Mouse (Mus musculus): ENCODE measurements around the gene Lrig1. TPM values are rescaled to one million over a fixed set of nuclear protein-coding genes. Genes with fewer than 3 reads are reported as not detected.

Lrig1 gene
- total and polyA plus RNA-seq, 2 experiments from 2014 or later = 16.6 to 90.8 TPM

GRCm38 (mm10) chr6:94667131-94667530 is 32.8 kb downstream of the Lrig1 start:
- H3K9me3 ChIP-seq (ENCODE audit: low read length) = no peaks in the 10 kb centered on the region
- no peak overlapping the region for H3K4me3 ChIP-seq (ENCODE audit: low read depth, low read length)
- H3K36me3 ChIP-seq (ENCODE audit: insufficient read depth, low read length) = no peaks in the 10 kb centered on the region
- DNase-seq (ENCODE audit: low spot score) (no peak), ATAC-seq (ENCODE audit: low FRiP score) (no peak)
- no peaks in the 10 kb centered on the region for H3K27me3 ChIP-seq (ENCODE audit: insufficient read depth, low read length)
- TF ChIP-seq CTCF (IDR thresholded peaks at IDR 0.05) = no peak
- H3K27ac ChIP-seq (ENCODE audit: low read depth, low read length) = no peak overlapping the region
- peaks cover 7% of the 10 kb centered on the region for H3K4me1 ChIP-seq (ENCODE audit: insufficient read depth, low read length)
- no peak overlapping the region for H3K4me2 ChIP-seq (ENCODE audit: low read depth, low read length, poor library complexity, severe bottlenecking)
- 70% methylated on average over 4 of the region's 4 CpGs for WGBS
- no peak overlapping the region for H3K9ac ChIP-seq (replicated peaks; ENCODE audit: low read length, poor library complexity, severe bottlenecking)

GRCm38 (mm10) chr6:94666432-94667119 is 33.4 kb downstream of the Lrig1 start:
- Histone ChIP-seq H3K9ac (replicated peaks; ENCODE audit: low read length, poor library complexity, severe bottlenecking) (no peak overlapping the region), H3K36me3 (ENCODE audit: insufficient read depth, low read length) (no peaks in the 10 kb centered on the region), H3K4me3 (ENCODE audit: low read depth, low read length) (no peak overlapping the region), H3K4me2 (ENCODE audit: low read depth, low read length, poor library complexity, severe bottlenecking) (no peak overlapping the region), H3K9me3 (ENCODE audit: low read length) (no peaks in the 10 kb centered on the region), H3K27ac (ENCODE audit: low read depth, low read length) (no peak overlapping the region), H3K27me3 (ENCODE audit: insufficient read depth, low read length) (no peaks in the 10 kb centered on the region), H3K4me1 (ENCODE audit: insufficient read depth, low read length) (peaks cover 7% of the 10 kb centered on the region)
- no peak for DNase-seq (ENCODE audit: low spot score)
- no peak for TF ChIP-seq CTCF (IDR thresholded peaks at IDR 0.05)
- no peak for ATAC-seq (ENCODE audit: low FRiP score)
- WGBS = 59% methylated on average over 7 of the region's 7 CpGs

- H3K4me2 ChIP-seq (ENCODE audit: low read depth, low read length, poor library complexity, severe bottlenecking) = no peak overlapping the region
- no peaks in the 10 kb centered on the region for H3K36me3 ChIP-seq (ENCODE audit: insufficient read depth, low read length)
- TF ChIP-seq CTCF (IDR thresholded peaks at IDR 0.05) = no peak
- H3K27ac ChIP-seq (ENCODE audit: low read depth, low read length) = no peak overlapping the region
- H3K27me3 ChIP-seq (ENCODE audit: insufficient read depth, low read length) = no peaks in the 10 kb centered on the region
- WGBS = 65% methylated on average over 1 of the region's 1 CpGs
- H3K4me1 ChIP-seq (ENCODE audit: insufficient read depth, low read length) = peaks cover 7% of the 10 kb centered on the region
- H3K9ac ChIP-seq (replicated peaks; ENCODE audit: low read length, poor library complexity, severe bottlenecking) = no peak overlapping the region
- H3K4me3 ChIP-seq (ENCODE audit: low read depth, low read length) = no peak overlapping the region
- ATAC-seq (ENCODE audit: low FRiP score) (no peak), DNase-seq (ENCODE audit: low spot score) (no peak)
- no peaks in the 10 kb centered on the region for H3K9me3 ChIP-seq (ENCODE audit: low read length)
These were observed 34.3 kb downstream of the Lrig1 start for GRCm38 (mm10) chr6:94665677-94666076.

GRCm38 (mm10) chr6:94665248-94665647 is 34.7 kb downstream of the Lrig1 start:
- ATAC-seq (ENCODE audit: low FRiP score) (no peak), DNase-seq (ENCODE audit: low spot score) (no peak)
- Histone ChIP-seq H3K9me3 (ENCODE audit: low read length) (no peaks in the 10 kb centered on the region), H3K27me3 (ENCODE audit: insufficient read depth, low read length) (no peaks in the 10 kb centered on the region), H3K36me3 (ENCODE audit: insufficient read depth, low read length) (no peaks in the 10 kb centered on the region), H3K27ac (ENCODE audit: low read depth, low read length) (no peak overlapping the region), H3K4me2 (ENCODE audit: low read depth, low read length, poor library complexity, severe bottlenecking) (no peak overlapping the region), H3K4me3 (ENCODE audit: low read depth, low read length) (no peak overlapping the region), H3K4me1 (ENCODE audit: insufficient read depth, low read length) (peaks cover 7% of the 10 kb centered on the region), H3K9ac (replicated peaks; ENCODE audit: low read length, poor library complexity, severe bottlenecking) (no peak overlapping the region)
- WGBS = 87% methylated on average over 7 of the region's 7 CpGs
- TF ChIP-seq CTCF (IDR thresholded peaks at IDR 0.05) = no peak

GRCm38 (mm10) chr6:94664000-94664399 is 36.0 kb downstream of the Lrig1 start:
- 85% methylated on average over 6 of the region's 6 CpGs for WGBS

GRCm38 (mm10) chr6:94661923-94662322 is 38.0 kb downstream of the Lrig1 start:
- no peak for ATAC-seq (ENCODE audit: low FRiP score)
- Histone ChIP-seq H3K4me2 (ENCODE audit: low read depth, low read length, poor library complexity, severe bottlenecking) (no peak overlapping the region), H3K9me3 (ENCODE audit: low read length) (no peaks in the 10 kb centered on the region), H3K4me1 (ENCODE audit: insufficient read depth, low read length) (no peaks in the 10 kb centered on the region), H3K27me3 (ENCODE audit: insufficient read depth, low read length) (no peaks in the 10 kb centered on the region), H3K9ac (replicated peaks; ENCODE audit: low read length, poor library complexity, severe bottlenecking) (no peak overlapping the region), H3K4me3 (ENCODE audit: low read depth, low read length) (no peak overlapping the region), H3K36me3 (ENCODE audit: insufficient read depth, low read length) (no peaks in the 10 kb centered on the region), H3K27ac (ENCODE audit: low read depth, low read length) (no peak overlapping the region)
- 87% methylated on average over 9 of the region's 9 CpGs for WGBS
- no peak for TF ChIP-seq CTCF (IDR thresholded peaks at IDR 0.05)
- DNase-seq (ENCODE audit: low spot score) = no peak

More at GRCm38 (mm10) chr6:94664000-94664399, 36.0 kb downstream of the Lrig1 start:
- no peak for DNase-seq (ENCODE audit: low spot score)
- H3K4me1 ChIP-seq (ENCODE audit: insufficient read depth, low read length) = peaks cover 7% of the 10 kb centered on the region
- no peak overlapping the region for H3K9ac ChIP-seq (replicated peaks; ENCODE audit: low read length, poor library complexity, severe bottlenecking)
- H3K9me3 ChIP-seq (ENCODE audit: low read length) = no peaks in the 10 kb centered on the region
- H3K4me3 ChIP-seq (ENCODE audit: low read depth, low read length) = no peak overlapping the region
- H3K27me3 ChIP-seq (ENCODE audit: insufficient read depth, low read length) = no peaks in the 10 kb centered on the region
- no peak for TF ChIP-seq CTCF (IDR thresholded peaks at IDR 0.05)
- no peak overlapping the region for H3K4me2 ChIP-seq (ENCODE audit: low read depth, low read length, poor library complexity, severe bottlenecking)
- no peak overlapping the region for H3K27ac ChIP-seq (ENCODE audit: low read depth, low read length)
- ATAC-seq (ENCODE audit: low FRiP score) = no peak
- H3K36me3 ChIP-seq (ENCODE audit: insufficient read depth, low read length) = no peaks in the 10 kb centered on the region

All from midbrain, postnatal 0 days (tissue).